Mouse (Mus musculus): ENCODE data around the gene Bbof1. TPM values are rescaled to one million over a fixed set of nuclear protein-coding genes. Genes with fewer than 3 reads are reported as not detected.

The Bbof1 gene
- 17.8 TPM for polyA plus RNA-seq (2014; fragmentation: Illumina TruSeq; extraction: RNeasy Lipid Tissue Mini Kit (QIAGEN cat#74804))

GRCm38 (mm10) chr12:84408819-84409507 lies at the start of gene Bbof1, which contains the start of gene Entpd5:
Gene Bbof1 (plus strand): TSS chr12:84409071.
Gene Entpd5 (minus strand): TSS chr12:84409029.

GRCm38 (mm10) chr12:84361555-84362489 lies 47.0 kb upstream of the Bbof1 start, which contains the start of the genes Coq6 and Fam161b:
Gene Coq6 (plus strand): TSS chr12:84361657.
Gene Fam161b (minus strand): TSS chr12:84361833.

GRCm38 (mm10) chr12:84416834-84417604 lies 8.1 kb downstream of the Bbof1 start, which contains the start of gene Rnf113a2:
Gene Rnf113a2 (plus strand): TSS chr12:84417196.

GRCm38 (mm10) chr12:84450718-84451646 lies 42.1 kb downstream of the Bbof1 start, which contains the start of the genes Aldh6a1 and Lin52:
Gene Aldh6a1 (minus strand): TSS chr12:84451004.
Gene Lin52 (plus strand): TSS chr12:84451422.

Other genes starting within 250 kb of the Bbof1 start
- 11.2 TPM for gene Elmsan1, start 190.2 kb upstream of the Bbof1 start, polyA plus RNA-seq (2014; fragmentation: Illumina TruSeq; extraction: RNeasy Lipid Tissue Mini Kit (QIAGEN cat#74804))
- gene Ptgr2, start 123.8 kb upstream of the Bbof1 start, polyA plus RNA-seq (2014; fragmentation: Illumina TruSeq; extraction: RNeasy Lipid Tissue Mini Kit (QIAGEN cat#74804)) = 60.1 TPM
- 35.3 TPM for gene Zfp410, start 92.2 kb upstream of the Bbof1 start, polyA plus RNA-seq (2014; fragmentation: Illumina TruSeq; extraction: RNeasy Lipid Tissue Mini Kit (QIAGEN cat#74804))
- 2.8 TPM for gene Coq6, start 47.4 kb upstream of the Bbof1 start, polyA plus RNA-seq (2014; fragmentation: Illumina TruSeq; extraction: RNeasy Lipid Tissue Mini Kit (QIAGEN cat#74804))
- 5.4 TPM for gene Fam161b, start 47.2 kb upstream of the Bbof1 start, polyA plus RNA-seq (2014; fragmentation: Illumina TruSeq; extraction: RNeasy Lipid Tissue Mini Kit (QIAGEN cat#74804))
- gene Entpd5, start within 50 bp of the Bbof1 start, polyA plus RNA-seq (2014; fragmentation: Illumina TruSeq; extraction: RNeasy Lipid Tissue Mini Kit (QIAGEN cat#74804)) = 30.4 TPM
- gene Rnf113a2, start 8.1 kb downstream of the Bbof1 start, polyA plus RNA-seq (2014; fragmentation: Illumina TruSeq; extraction: RNeasy Lipid Tissue Mini Kit (QIAGEN cat#74804)) = 10.6 TPM
- 228 TPM for gene Aldh6a1, start 41.9 kb downstream of the Bbof1 start, polyA plus RNA-seq (2014; fragmentation: Illumina TruSeq; extraction: RNeasy Lipid Tissue Mini Kit (QIAGEN cat#74804))
- 23.8 TPM for gene Lin52, start 42.4 kb downstream of the Bbof1 start, polyA plus RNA-seq (2014; fragmentation: Illumina TruSeq; extraction: RNeasy Lipid Tissue Mini Kit (QIAGEN cat#74804))
- not detected for gene Vsx2, start 160.7 kb downstream of the Bbof1 start, polyA plus RNA-seq (2014; fragmentation: Illumina TruSeq; extraction: RNeasy Lipid Tissue Mini Kit (QIAGEN cat#74804))
- gene Abcd4, start 208.3 kb downstream of the Bbof1 start, polyA plus RNA-seq (2014; fragmentation: Illumina TruSeq; extraction: RNeasy Lipid Tissue Mini Kit (QIAGEN cat#74804)) = 1.6 TPM
- gene Vrtn, start 231.9 kb downstream of the Bbof1 start, polyA plus RNA-seq (2014; fragmentation: Illumina TruSeq; extraction: RNeasy Lipid Tissue Mini Kit (QIAGEN cat#74804)) = 0.97 TPM

Measured in ovary, adult 10 weeks (tissue).